Mouse (Mus musculus): ENCODE results near the gene Creb3l4.

Gene Creb3l4

GRCm38 (mm10) chr3:90231507-90232333 lies 11.6 kb downstream of the Creb3l4 start, which contains the start of gene Jtb:
Gene Jtb (plus strand): TSS chr3:90231597.
- in situ Hi-C loops (cut with MboI, MseI), result no loop called here

- in situ Hi-C loops (cut with MboI, MseI), result no loop called here
Measured at GRCm38 (mm10) chr3:90231075-90231474, 12.2 kb downstream of the Creb3l4 start.

- in situ Hi-C loops (cut with MboI, MseI), result no loop called here
Measured at GRCm38 (mm10) chr3:90224331-90224730, 19.0 kb downstream of the Creb3l4 start.

GRCm38 (mm10) chr3:90222941-90223340 lies 20.4 kb downstream of the Creb3l4 start:
- in situ Hi-C loops (cut with MboI, MseI), result no loop called here

GRCm38 (mm10) chr3:90222455-90222854 lies 20.9 kb downstream of the Creb3l4 start:
- in situ Hi-C loops (cut with MboI, MseI), result no loop called here

- in situ Hi-C loops (cut with MboI, MseI), result no loop called here
Measured at GRCm38 (mm10) chr3:90221123-90221522, 22.2 kb downstream of the Creb3l4 start.

GRCm38 (mm10) chr3:90220531-90220951 lies 22.8 kb downstream of the Creb3l4 start:
- in situ Hi-C loops (cut with MboI, MseI), result no loop called here

GRCm38 (mm10) chr3:90220088-90220487 lies 23.2 kb downstream of the Creb3l4 start:
- in situ Hi-C loops (cut with MboI, MseI), result no loop called here

- in situ Hi-C loops (cut with MboI, MseI), result loop anchor here (5.0 kb wide), 1 partner anchor 156 kb away; no protein-coding TSS in a partner anchor
Measured at GRCm38 (mm10) chr3:90215825-90216380, 27.4 kb downstream of the Creb3l4 start.

GRCm38 (mm10) chr3:90213956-90214684 lies 29.2 kb downstream of the Creb3l4 start:
- in situ Hi-C loops (cut with MboI, MseI), result no loop called here

- in situ Hi-C loops (cut with MboI, MseI), result no loop called here
Measured at GRCm38 (mm10) chr3:90213377-90213866, 29.9 kb downstream of the Creb3l4 start, which contains the start of the genes Rps27 and Rab13. Gene Rps27 (minus strand): TSS chr3:90213651. Gene Rab13 (plus strand): TSS chr3:90213695.

- in situ Hi-C loops (cut with MboI, MseI), result no loop called here
Measured at GRCm38 (mm10) chr3:90212723-90213122, 30.6 kb downstream of the Creb3l4 start.

GRCm38 (mm10) chr3:90211475-90212398 lies 31.6 kb downstream of the Creb3l4 start:
- in situ Hi-C loops (cut with MboI, MseI), result no loop called here

- in situ Hi-C loops (cut with MboI, MseI), result no loop called here
Measured at GRCm38 (mm10) chr3:90209908-90210566, 33.3 kb downstream of the Creb3l4 start.

GRCm38 (mm10) chr3:90208662-90209061 lies 34.6 kb downstream of the Creb3l4 start:
- in situ Hi-C loops (cut with MboI, MseI), result no loop called here

- in situ Hi-C loops (cut with MboI, MseI), result no loop called here
Measured at GRCm38 (mm10) chr3:90204582-90204981, 38.7 kb downstream of the Creb3l4 start.

GRCm38 (mm10) chr3:90203619-90204018 lies 39.7 kb downstream of the Creb3l4 start:
- in situ Hi-C loops (cut with MboI, MseI), result no loop called here

GRCm38 (mm10) chr3:90202884-90203283 lies 40.4 kb downstream of the Creb3l4 start:
- in situ Hi-C loops (cut with MboI, MseI), result no loop called here

GRCm38 (mm10) chr3:90197548-90197947 lies 45.8 kb downstream of the Creb3l4 start:
- in situ Hi-C loops (cut with MboI, MseI), result no loop called here

- in situ Hi-C loops (cut with MboI, MseI), result no loop called here
Measured at GRCm38 (mm10) chr3:90195644-90196043, 47.7 kb downstream of the Creb3l4 start.
